Comparison of ENCODE assay signal across 8 mouse cellular contexts in the genomic region with DNA sequence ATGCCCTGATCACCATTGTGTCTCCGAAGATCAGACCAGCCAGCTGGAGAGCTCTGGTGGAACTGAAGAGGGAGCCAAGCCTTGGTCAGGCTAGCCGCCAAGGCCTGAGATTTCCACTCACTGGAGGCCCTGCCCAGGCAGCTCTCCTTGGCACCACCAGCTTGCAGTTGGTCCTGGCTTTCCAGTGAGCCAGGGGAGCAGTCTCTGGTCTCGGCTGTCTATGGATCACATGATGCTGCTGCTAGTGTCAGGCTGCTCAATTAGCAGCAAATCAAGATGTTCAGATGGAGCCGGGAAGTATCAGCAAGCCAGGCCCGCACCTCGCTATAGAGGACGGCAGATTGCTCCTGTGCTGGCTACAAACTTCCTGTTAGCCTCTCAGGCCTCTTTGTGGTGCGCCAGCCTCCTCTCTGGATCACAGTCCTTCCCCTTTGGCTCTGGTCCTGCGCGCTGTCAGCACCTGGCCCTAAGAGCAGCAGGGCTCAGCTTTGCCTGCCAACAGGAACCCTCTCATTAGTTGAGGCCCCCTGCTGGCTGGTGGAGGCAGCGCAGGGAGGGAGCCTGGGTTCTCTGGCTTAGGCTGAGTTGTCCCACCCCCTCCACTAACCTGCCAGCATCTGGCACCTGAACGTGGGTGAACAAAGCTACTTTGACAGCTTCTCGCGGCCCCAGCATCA.
DNase-seq lines count a peak whose midpoint lies in the region; ATAC-seq and TF ChIP-seq lines count a peak whose summit lies in the region.

No protein-coding gene starts in this region.

- TF ChIP-seq CTCF in embryonic fibroblast, embryonic 13.5 days (IDR thresholded peaks at IDR 0.05; ENCODE audit: borderline replicate concordance, insufficient read depth, low read length): peak; percentile 72
- TF ChIP-seq CTCF in midbrain, postnatal 0 days (IDR thresholded peaks at IDR 0.05): peak; percentile 74

- H3K9me3 ChIP-seq in limb, embryonic 12.5 days: no peaks in the 10 kb centered on the region
- H3K9me3 ChIP-seq in midbrain, postnatal 0 days (ENCODE audit: low read length): no peaks in the 10 kb centered on the region

- H3K27ac ChIP-seq in embryonic fibroblast, embryonic 13.5 days (ENCODE audit: insufficient read depth, low read length): no peak overlapping the region
- no peak overlapping the region for H3K27ac ChIP-seq in limb, embryonic 12.5 days
- no peak overlapping the region; the same call in 1 of the 2 replicates for H3K27ac ChIP-seq in midbrain, postnatal 0 days (ENCODE audit: low read depth, low read length)

- peak overlapping the region; percentile 44 for H3K4me2 ChIP-seq in limb, embryonic 12.5 days
- no peak overlapping the region for H3K4me2 ChIP-seq in midbrain, postnatal 0 days (ENCODE audit: low read depth, low read length, poor library complexity, severe bottlenecking)

- H3K27me3 ChIP-seq in limb, embryonic 12.5 days: peaks cover 6% of the 10 kb centered on the region; the same call in 1 of the 2 replicates
- H3K27me3 ChIP-seq in midbrain, postnatal 0 days (ENCODE audit: insufficient read depth, low read length): no peaks in the 10 kb centered on the region

- TF ChIP-seq POLR2A in embryonic fibroblast, embryonic 13.5 days (IDR thresholded peaks at IDR 0.05; ENCODE audit: low read depth, low read length): no peak

- H3K4me3 ChIP-seq in embryonic fibroblast, embryonic 13.5 days (ENCODE audit: insufficient read depth, low read length): no peak overlapping the region
- no peak overlapping the region for H3K4me3 ChIP-seq in limb, embryonic 12.5 days (replicated peaks)
- no peak overlapping the region for H3K4me3 ChIP-seq in midbrain, postnatal 0 days (ENCODE audit: low read depth, low read length)

- 24% methylated on average over 14 of the region's 14 CpGs for WGBS in limb, embryonic 12.5 days
- 32% methylated on average over 14 of the region's 14 CpGs for WGBS in midbrain, postnatal 0 days

- ATAC-seq in limb, embryonic 12.5 days (ENCODE audit: insufficient number of reproducible peaks, insufficient read depth, low FRiP score, low TSS enrichment, low read depth): peak; percentile 75
- peak; percentile 72 for ATAC-seq in midbrain, postnatal 0 days (ENCODE audit: low FRiP score)

- H3K9ac ChIP-seq in limb, embryonic 12.5 days (replicated peaks): no peak overlapping the region
- no peak overlapping the region for H3K9ac ChIP-seq in midbrain, postnatal 0 days (replicated peaks; ENCODE audit: low read length, poor library complexity, severe bottlenecking)

- DNase-seq in thymus, adult 18-20 months: peak; percentile 3 to 5
- no peak for DNase-seq in thymus, postnatal 25 days
- DNase-seq in heart, adult 8-10 months (ENCODE audit: low spot score): peak; percentile 84
- peak; percentile 83 to 88 for DNase-seq in kidney, adult 8-10 months
- DNase-seq in midbrain, postnatal 0 days (ENCODE audit: low spot score): peak; percentile 90
- peak; percentile 71 for DNase-seq in testis, postnatal 14 days (ENCODE audit: low spot score)

- no peaks in the 10 kb centered on the region for H3K36me3 ChIP-seq in limb, embryonic 12.5 days
- no peaks in the 10 kb centered on the region for H3K36me3 ChIP-seq in midbrain, postnatal 0 days (ENCODE audit: insufficient read depth, low read length)

- peaks cover 8% of the 10 kb centered on the region for H3K4me1 ChIP-seq in embryonic fibroblast, embryonic 13.5 days (ENCODE audit: control insufficient read depth, insufficient read depth, low read length)
- H3K4me1 ChIP-seq in limb, embryonic 12.5 days (replicated peaks): peaks cover 8% of the 10 kb centered on the region
- peaks cover 11% of the 10 kb centered on the region for H3K4me1 ChIP-seq in midbrain, postnatal 0 days (ENCODE audit: insufficient read depth, low read length)
